Mouse (Mus musculus) neural tube, embryonic 13.5 days (tissue): ENCODE data around the gene Nrbp1. TPM values are rescaled to one million over a fixed set of nuclear protein-coding genes. Genes with fewer than 3 reads are reported as not detected.
A peak's percentile ranks its signal among the peaks of the same experiment; 100 is the strongest.
"Not testable (repeated sequence)": the region's sequence is repeated elsewhere in the genome, so short reads cannot be mapped to it uniquely, and the experiment has no call there.

Source experiments
- ATAC-seq: fragments of 200-750 bp; cut with Nextera tagmentation; 2 replicates; pipeline ENCODE4 v1.8.0; 2017; ENCODE audit warnings: low read depth, mild to moderate bottlenecking, moderate TSS enrichment, moderate library complexity
- H3K27ac ChIP-seq: fragments of 300-500 bp; sonication (generic); replicated peaks from 2 replicates; pipeline ENCODE4 v1.5.1; 2015; ENCODE audit warnings: moderate library complexity, mild to moderate bottlenecking, inconsistent platforms
- H3K27me3 ChIP-seq: fragments of 300-500 bp; sonication (generic); 2 replicates; pipeline ENCODE4 v1.6.1; 2015; ENCODE audit warnings: mild to moderate bottlenecking, inconsistent platforms
- H3K36me3 ChIP-seq: fragments of 300-500 bp; sonication (generic); 2 replicates; pipeline ENCODE4 v1.6.1; 2015; ENCODE audit warnings: mild to moderate bottlenecking, inconsistent platforms
- H3K4me1 ChIP-seq: fragments of 300-500 bp; sonication (generic); replicated peaks from 2 replicates; pipeline ENCODE4 v1.6.1; 2015; ENCODE audit warnings: inconsistent platforms
- H3K4me2 ChIP-seq: fragments of 300-500 bp; sonication (generic); 2 replicates; pipeline ENCODE4 v1.6.1; 2015; ENCODE audit warnings: inconsistent platforms, mild to moderate bottlenecking, moderate library complexity
- H3K4me3 ChIP-seq: fragments of 300-500 bp; sonication (generic); 2 replicates; pipeline ENCODE4 v1.5.1; 2015; ENCODE audit warnings: mild to moderate bottlenecking, inconsistent platforms
- H3K9ac ChIP-seq: fragments of 300-500 bp; sonication (generic); 2 replicates; pipeline ENCODE4 v1.6.1; 2015; ENCODE audit warnings: moderate library complexity, mild to moderate bottlenecking, inconsistent platforms
- H3K9me3 ChIP-seq: fragments of 300-500 bp; sonication (generic); 2 replicates; pipeline ENCODE4 v1.6.1; 2016; ENCODE audit warnings: inconsistent platforms
- WGBS: fragments of 180-500 bp; shearing (Covaris S2); methylation state at CpG from one replicate; pipeline ENCODE4 v1.1.7; 2015; 5-methylcytosine and 5-hydroxymethylcytosine counted together
- polyA plus RNA-seq: library from polyadenylated mRNA; unstranded; fragments of >200 nt; fragmentation: Nextera tagmentation; extraction: Ambion mirVana; gene quantifications from 2 replicates; pipeline ENCODE4 v1.2.1, GENCODE M21; 2015

The Nrbp1 gene
- polyA plus RNA-seq, 1 experiment from 2014 or later, result 164 TPM

GRCm38 (mm10) chr5:31199321-31199892 is 41.3 kb upstream of the Nrbp1 start:
- WGBS, result 93% methylated on average over 19 of the region's 19 CpGs
- no peak overlapping the region for H3K9ac ChIP-seq
- no peaks in the 10 kb centered on the region for H3K27me3 ChIP-seq
- H3K36me3 ChIP-seq, result peaks cover 83% of the 10 kb centered on the region
- no peak for ATAC-seq
- peaks cover 35% of the 10 kb centered on the region for H3K4me1 ChIP-seq
- peaks cover 5% of the 10 kb centered on the region for H3K9me3 ChIP-seq
- H3K4me3 ChIP-seq, result peak overlapping the region; percentile 6; the same call in 1 of the 2 replicates
- H3K4me2 ChIP-seq, result no peak overlapping the region
- no peak overlapping the region for H3K27ac ChIP-seq

- peak overlapping the region; percentile 6; the same call in 1 of the 2 replicates for H3K4me3 ChIP-seq
Observed at GRCm38 (mm10) chr5:31199893-31200292, 40.8 kb upstream of the Nrbp1 start.

GRCm38 (mm10) chr5:31200327-31200768 is 40.3 kb upstream of the Nrbp1 start:
- Histone ChIP-seq H3K4me1 (peaks cover 31% of the 10 kb centered on the region), H3K36me3 (peaks cover 83% of the 10 kb centered on the region), H3K4me3 (peak overlapping the region; percentile 85), H3K4me2 (peak overlapping the region; percentile 93), H3K9me3 (peaks cover 5% of the 10 kb centered on the region), H3K27ac (no peak overlapping the region), H3K9ac (0 out of 2 replicates have a peak overlapping the region, but pooled peaks have one; percentile 94), H3K27me3 (no peaks in the 10 kb centered on the region)
- ATAC-seq, result no peak
- WGBS, result 92% methylated on average over 27 of the region's 27 CpGs

More at GRCm38 (mm10) chr5:31199893-31200292, 40.8 kb upstream of the Nrbp1 start:
- peaks cover 5% of the 10 kb centered on the region for H3K9me3 ChIP-seq
- ATAC-seq, result no peak
- peaks cover 31% of the 10 kb centered on the region for H3K4me1 ChIP-seq
- no peak overlapping the region for H3K9ac ChIP-seq
- 79% methylated on average over 9 of the region's 9 CpGs for WGBS
- no peak overlapping the region for H3K4me2 ChIP-seq
- no peaks in the 10 kb centered on the region for H3K27me3 ChIP-seq
- no peak overlapping the region for H3K27ac ChIP-seq
- H3K36me3 ChIP-seq, result peaks cover 83% of the 10 kb centered on the region

- peak overlapping the region; percentile 87 for H3K27ac ChIP-seq
- WGBS, result 24% methylated on average over 13 of the region's 13 CpGs
Observed at GRCm38 (mm10) chr5:31201042-31201741, 39.5 kb upstream of the Nrbp1 start.

GRCm38 (mm10) chr5:31201742-31202590 is 38.7 kb upstream of the Nrbp1 start, which contains the start of gene Zfp513:
Gene Zfp513, minus strand, starts transcription at chr5:31202303.
- Histone ChIP-seq H3K27me3 (no peaks in the 10 kb centered on the region), H3K4me3 (peak within 1 kb of the TSS; percentile 85), H3K4me1 (peaks cover 31% of the 10 kb centered on the region), H3K4me2 (peak within 1 kb of the TSS; percentile 93), H3K36me3 (peaks cover 81% of the 10 kb centered on the region), H3K9me3 (peaks cover 5% of the 10 kb centered on the region), H3K27ac (peak within 1 kb of the TSS; percentile 89), H3K9ac (peak within 1 kb of the TSS; percentile 94)
- ATAC-seq, result peak; percentile 97
- under 1% methylated on average over 51 of the region's 53 CpGs for WGBS

More at GRCm38 (mm10) chr5:31201042-31201741, 39.5 kb upstream of the Nrbp1 start:
- Histone ChIP-seq H3K9me3 (peaks cover 5% of the 10 kb centered on the region), H3K4me2 (peak overlapping the region; percentile 93), H3K36me3 (peaks cover 83% of the 10 kb centered on the region), H3K9ac (peak overlapping the region; percentile 94), H3K4me1 (peaks cover 31% of the 10 kb centered on the region), H3K4me3 (peak overlapping the region; percentile 85), H3K27me3 (no peaks in the 10 kb centered on the region)
- ATAC-seq, result no peak

- ATAC-seq, result no peak
- 89% methylated on average over 7 of the region's 7 CpGs for WGBS
- Histone ChIP-seq H3K4me2 (peak overlapping the region; percentile 67), H3K27ac (peak overlapping the region; percentile 89), H3K9me3 (peaks cover 5% of the 10 kb centered on the region), H3K27me3 (no peaks in the 10 kb centered on the region), H3K36me3 (peaks cover 81% of the 10 kb centered on the region), H3K9ac (peak overlapping the region; percentile 70; the same call in 1 of the 2 replicates), H3K4me3 (peak overlapping the region; percentile 85), H3K4me1 (peaks cover 31% of the 10 kb centered on the region)
Observed at GRCm38 (mm10) chr5:31202933-31203332, 37.7 kb upstream of the Nrbp1 start.

- H3K36me3 ChIP-seq, result peaks cover 73% of the 10 kb centered on the region
- H3K27me3 ChIP-seq, result no peaks in the 10 kb centered on the region
- H3K27ac ChIP-seq, result no peak overlapping the region
- no peak overlapping the region for H3K4me3 ChIP-seq
- no peak overlapping the region for H3K9ac ChIP-seq
- H3K9me3 ChIP-seq, result peaks cover 5% of the 10 kb centered on the region
- no peak for ATAC-seq
- H3K4me1 ChIP-seq, result peaks cover 31% of the 10 kb centered on the region
- H3K4me2 ChIP-seq, result no peak overlapping the region
- WGBS, result 94% methylated on average over 2 of the region's 2 CpGs
Observed at GRCm38 (mm10) chr5:31203866-31204265, 36.8 kb upstream of the Nrbp1 start.

- Histone ChIP-seq H3K27ac (no peak overlapping the region), H3K36me3 (peaks cover 68% of the 10 kb centered on the region), H3K27me3 (no peaks in the 10 kb centered on the region), H3K9ac (no peak overlapping the region), H3K4me2 (no peak overlapping the region), H3K4me1 (peaks cover 31% of the 10 kb centered on the region), H3K4me3 (no peak overlapping the region), H3K9me3 (peaks cover 5% of the 10 kb centered on the region)
- ATAC-seq, result no peak
- 95% methylated on average over 6 of the region's 6 CpGs for WGBS
Observed at GRCm38 (mm10) chr5:31204421-31204820, 36.2 kb upstream of the Nrbp1 start.

- not testable (repeated sequence) for H3K36me3 ChIP-seq, H3K4me3 ChIP-seq, H3K9me3 ChIP-seq, H3K27me3 ChIP-seq, ATAC-seq, H3K9ac ChIP-seq, H3K27ac ChIP-seq, H3K4me2 ChIP-seq
- WGBS, result 93% methylated on average over 6 of the region's 6 CpGs
- H3K4me1 ChIP-seq, result peaks cover 21% of the 10 kb centered on the region
Observed at GRCm38 (mm10) chr5:31216554-31216953, 24.1 kb upstream of the Nrbp1 start.

GRCm38 (mm10) chr5:31218294-31218693 is 22.4 kb upstream of the Nrbp1 start:
- no peak overlapping the region for H3K4me3 ChIP-seq
- H3K9me3 ChIP-seq, result no peaks in the 10 kb centered on the region
- H3K4me1 ChIP-seq, result peaks cover 29% of the 10 kb centered on the region
- H3K9ac ChIP-seq, result no peak overlapping the region
- 60% methylated on average over 7 of the region's 7 CpGs for WGBS
- H3K27ac ChIP-seq, result no peak overlapping the region
- H3K4me2 ChIP-seq, result peak overlapping the region; percentile 82; the same call in 1 of the 2 replicates
- no peak for ATAC-seq
- H3K27me3 ChIP-seq, result no peaks in the 10 kb centered on the region
- H3K36me3 ChIP-seq, result no peaks in the 10 kb centered on the region

- WGBS, result 8% methylated on average over 2 of the region's 2 CpGs
- Histone ChIP-seq H3K4me2 (peak overlapping the region; percentile 82), H3K4me3 (peak overlapping the region; percentile 75), H3K9me3 (no peaks in the 10 kb centered on the region), H3K27ac (no peak overlapping the region), H3K27me3 (no peaks in the 10 kb centered on the region), H3K4me1 (peaks cover 29% of the 10 kb centered on the region), H3K9ac (peak overlapping the region; percentile 49), H3K36me3 (no peaks in the 10 kb centered on the region)
- no peak for ATAC-seq
Observed at GRCm38 (mm10) chr5:31219070-31219469, 21.6 kb upstream of the Nrbp1 start.
